Mouse (Mus musculus) hindbrain, embryonic 15.5 days (tissue): ENCODE measurements around the gene Apol7b. TPM values are rescaled to one million over a fixed set of nuclear protein-coding genes. Genes with fewer than 3 reads are reported as not detected.
"Not testable (repeated sequence)": the region's sequence is repeated elsewhere in the genome, so short reads cannot be mapped to it uniquely, and the experiment has no call there.

Experiments
- ATAC-seq: fragments of 200-750 bp; cut with Nextera tagmentation; 2 replicates; pipeline ENCODE4 v1.8.0; 2017; ENCODE audit warnings: low read depth, moderate number of reproducible peaks, moderate TSS enrichment; ENCODE audit not compliant: low FRiP score
- H3K27ac ChIP-seq: fragments of 300-500 bp; sonication (generic); replicated peaks from 2 replicates; pipeline ENCODE4 v1.5.1; 2015; ENCODE audit warnings: mild to moderate bottlenecking, inconsistent platforms
- H3K27me3 ChIP-seq: fragments of 300-500 bp; sonication (generic); 2 replicates; pipeline ENCODE4 v1.6.1; 2015; ENCODE audit warnings: control low read depth, inconsistent platforms
- H3K36me3 ChIP-seq: fragments of 300-500 bp; sonication (generic); 2 replicates; pipeline ENCODE4 v1.6.1; 2015; ENCODE audit warnings: control low read depth, inconsistent platforms
- H3K4me1 ChIP-seq: fragments of 300-500 bp; sonication (generic); replicated peaks from 2 replicates; pipeline ENCODE4 v1.6.1; 2015; ENCODE audit warnings: control low read depth, inconsistent platforms
- H3K4me2 ChIP-seq: fragments of 300-500 bp; sonication (generic); 2 replicates; pipeline ENCODE4 v1.6.1; 2015; ENCODE audit warnings: moderate library complexity, mild to moderate bottlenecking, inconsistent platforms
- H3K4me3 ChIP-seq: fragments of 300-500 bp; sonication (generic); 2 replicates; pipeline ENCODE4 v1.5.1; 2015; ENCODE audit warnings: mild to moderate bottlenecking, inconsistent platforms
- H3K9ac ChIP-seq: fragments of 300-500 bp; sonication (generic); 2 replicates; pipeline ENCODE4 v1.6.1; 2015; ENCODE audit warnings: inconsistent platforms
- H3K9me3 ChIP-seq: fragments of 300-500 bp; sonication (generic); 2 replicates; pipeline ENCODE4 v1.6.1; 2016; ENCODE audit warnings: control low read depth, inconsistent platforms
- WGBS: fragments of 180-500 bp; shearing (Covaris S2); methylation state at CpG from one replicate; pipeline ENCODE4 v1.1.7; 2015; 5-methylcytosine and 5-hydroxymethylcytosine counted together
- polyA plus RNA-seq: library from polyadenylated mRNA; unstranded; fragments of >200 nt; fragmentation: Nextera tagmentation; extraction: Ambion mirVana; gene quantifications from 2 replicates; pipeline ENCODE4 v1.2.1, GENCODE M21; 2015

Gene Apol7b
- polyA plus RNA-seq = not detected in 2 replicates

GRCm38 (mm10) chr15:77447392-77447791 lies at the start of gene Apol7b:
Apol7b (minus strand) TSS chr15:77447492.
- not testable (repeated sequence) for H3K27me3 ChIP-seq, H3K27ac ChIP-seq, H3K4me1 ChIP-seq, ATAC-seq, H3K36me3 ChIP-seq, H3K4me2 ChIP-seq, H3K9me3 ChIP-seq, H3K4me3 ChIP-seq, H3K9ac ChIP-seq
- WGBS = 88% methylated on average over 2 of the region's 2 CpGs

- H3K36me3 ChIP-seq, H3K9ac ChIP-seq, H3K27me3 ChIP-seq, H3K4me2 ChIP-seq, H3K4me3 ChIP-seq, H3K9me3 ChIP-seq, H3K27ac ChIP-seq, ATAC-seq, H3K4me1 ChIP-seq: not testable (repeated sequence)
- WGBS = 73% methylated on average over 1 of the region's 1 CpGs
Observed at GRCm38 (mm10) chr15:77494694-77495093, 47.4 kb upstream of the Apol7b start.

GRCm38 (mm10) chr15:77493181-77493580 lies 45.9 kb upstream of the Apol7b start:
- H3K4me3 ChIP-seq, H3K27ac ChIP-seq, H3K27me3 ChIP-seq, H3K9me3 ChIP-seq, H3K4me2 ChIP-seq, H3K4me1 ChIP-seq, H3K9ac ChIP-seq, H3K36me3 ChIP-seq, ATAC-seq: not testable (repeated sequence)
- WGBS = no CpG with 5 or more reads among the region's 1 CpGs

- Histone ChIP-seq H3K9ac (no peak overlapping the region), H3K27me3 (no peaks in the 10 kb centered on the region), H3K4me2 (no peak overlapping the region), H3K27ac (no peak overlapping the region), H3K4me3 (no peak overlapping the region), H3K4me1 (no peaks in the 10 kb centered on the region), H3K36me3 (no peaks in the 10 kb centered on the region), H3K9me3 (no peaks in the 10 kb centered on the region)
- WGBS = 76% methylated on average over 4 of the region's 4 CpGs
- no peak for ATAC-seq
Observed at GRCm38 (mm10) chr15:77482140-77482794, 35.0 kb upstream of the Apol7b start.

- H3K4me2 ChIP-seq, H3K4me1 ChIP-seq, H3K9ac ChIP-seq, H3K9me3 ChIP-seq, H3K27ac ChIP-seq, H3K27me3 ChIP-seq, H3K36me3 ChIP-seq, ATAC-seq, H3K4me3 ChIP-seq: not testable (repeated sequence)
- WGBS = 89% methylated on average over 2 of the region's 2 CpGs
Observed at GRCm38 (mm10) chr15:77476693-77477092, 29.4 kb upstream of the Apol7b start, which contains the start of gene Apol10a. Apol10a (plus strand) TSS chr15:77477047.

- WGBS = 80% methylated on average over 7 of the region's 7 CpGs
- H3K4me3 ChIP-seq, H3K9ac ChIP-seq, ATAC-seq, H3K9me3 ChIP-seq, H3K4me1 ChIP-seq, H3K27me3 ChIP-seq, H3K27ac ChIP-seq, H3K4me2 ChIP-seq, H3K36me3 ChIP-seq: not testable (repeated sequence)
Observed at GRCm38 (mm10) chr15:77474699-77475390, 27.6 kb upstream of the Apol7b start.

- H3K4me2 ChIP-seq, H3K9ac ChIP-seq, H3K4me3 ChIP-seq, ATAC-seq, H3K36me3 ChIP-seq, H3K27ac ChIP-seq, H3K4me1 ChIP-seq, H3K9me3 ChIP-seq, H3K27me3 ChIP-seq: not testable (repeated sequence)
- 57% methylated on average over 10 of the region's 10 CpGs for WGBS
Observed at GRCm38 (mm10) chr15:77449927-77450326, 2.6 kb upstream of the Apol7b start.

- 92% methylated on average over 1 of the region's 1 CpGs for WGBS
- H3K9me3 ChIP-seq, H3K27ac ChIP-seq, ATAC-seq, H3K4me3 ChIP-seq, H3K4me2 ChIP-seq, H3K27me3 ChIP-seq, H3K9ac ChIP-seq, H3K4me1 ChIP-seq, H3K36me3 ChIP-seq: not testable (repeated sequence)
Observed at GRCm38 (mm10) chr15:77445668-77446067, 1.6 kb downstream of the Apol7b start.

- not testable (repeated sequence) for H3K36me3 ChIP-seq, H3K9ac ChIP-seq, H3K27me3 ChIP-seq, ATAC-seq, H3K9me3 ChIP-seq, H3K27ac ChIP-seq, H3K4me2 ChIP-seq, H3K4me1 ChIP-seq, H3K4me3 ChIP-seq
- WGBS = 75% methylated on average over 8 of the region's 8 CpGs
Observed at GRCm38 (mm10) chr15:77444746-77445145, 2.5 kb downstream of the Apol7b start.

GRCm38 (mm10) chr15:77428690-77429448 lies 18.4 kb downstream of the Apol7b start:
- not testable (repeated sequence) for H3K9ac ChIP-seq, H3K9me3 ChIP-seq, H3K4me1 ChIP-seq, H3K27ac ChIP-seq, ATAC-seq, H3K27me3 ChIP-seq, H3K4me3 ChIP-seq, H3K36me3 ChIP-seq, H3K4me2 ChIP-seq
- WGBS = 69% methylated on average over 9 of the region's 10 CpGs

GRCm38 (mm10) chr15:77422925-77423324 lies 24.4 kb downstream of the Apol7b start:
- not testable (repeated sequence) for H3K9ac ChIP-seq, H3K9me3 ChIP-seq, H3K4me1 ChIP-seq, H3K36me3 ChIP-seq, H3K27ac ChIP-seq, ATAC-seq, H3K4me3 ChIP-seq, H3K27me3 ChIP-seq, H3K4me2 ChIP-seq
- 89% methylated on average over 3 of the region's 7 CpGs for WGBS

GRCm38 (mm10) chr15:77419657-77420056 lies 27.6 kb downstream of the Apol7b start:
- not testable (repeated sequence) for H3K36me3 ChIP-seq, H3K9ac ChIP-seq, H3K9me3 ChIP-seq, ATAC-seq, H3K27ac ChIP-seq, H3K4me1 ChIP-seq, H3K4me3 ChIP-seq, H3K27me3 ChIP-seq, H3K4me2 ChIP-seq
- WGBS = no CpG with 5 or more reads among the region's 3 CpGs
